Mouse (Mus musculus) bone marrow, adult 2 months (tissue): Measurements from ENCODE around the gene Polr2f. TPM values are rescaled to one million over a fixed set of nuclear protein-coding genes. Genes with fewer than 3 reads are reported as not detected.
A peak's percentile ranks its signal among the peaks of the same experiment; 100 is the strongest.

Experiments used
- H3K27ac ChIP-seq: fragments of 200-500 bp; 2 replicates; pipeline ENCODE4 v1.5.1; 2012; ENCODE audit warnings: low read depth, mild to moderate bottlenecking, control low read depth, inconsistent platforms, low read length; ENCODE audit not compliant: control insufficient read depth, poor library complexity, insufficient read depth
- H3K4me1 ChIP-seq: fragments of 200-500 bp; 2 replicates; pipeline ENCODE4 v1.6.1; 2011; ENCODE audit warnings: low read length; ENCODE audit not compliant: control insufficient read depth, insufficient read depth
- H3K4me3 ChIP-seq: fragments of 200-500 bp; replicated peaks from 2 replicates; pipeline ENCODE3; 2011; ENCODE audit warnings: mild to moderate bottlenecking, low read depth, low read length, control low read depth; ENCODE audit not compliant: control insufficient read depth
- CTCF ChIP-seq: fragments of 200-500 bp; IDR thresholded peaks from 2 replicates; pipeline ENCODE4 v1.5.1; 2011; ENCODE audit warnings: low read length, control low read depth; ENCODE audit not compliant: control insufficient read depth, insufficient read depth
- POLR2A ChIP-seq: fragments of 200-500 bp; IDR thresholded peaks from 2 replicates; pipeline ENCODE4 v1.6.1; 2011; ENCODE audit warnings: low read depth, mild to moderate bottlenecking, control low read depth, low read length, borderline replicate concordance; ENCODE audit not compliant: control insufficient read depth
- WGBS: fragments of 180-500 bp; shearing (Covaris S2); methylation state at CpG from one replicate; pipeline ENCODE4 v1.1.7; 2018; 5-methylcytosine and 5-hydroxymethylcytosine counted together
- polyA plus RNA-seq: library from polyadenylated mRNA; stranded (reverse); fragments of >200 nt; gene quantifications from 2 replicates; pipeline ENCODE4 v1.2.4, GENCODE M21; 2011; ENCODE audit warnings: low replicate concordance; ENCODE audit not compliant: missing spikeins, insufficient read depth, insufficient read length

The Polr2f gene
- polyA plus RNA-seq: 72.8 and 74.0 TPM in 2 replicates

DNA sequence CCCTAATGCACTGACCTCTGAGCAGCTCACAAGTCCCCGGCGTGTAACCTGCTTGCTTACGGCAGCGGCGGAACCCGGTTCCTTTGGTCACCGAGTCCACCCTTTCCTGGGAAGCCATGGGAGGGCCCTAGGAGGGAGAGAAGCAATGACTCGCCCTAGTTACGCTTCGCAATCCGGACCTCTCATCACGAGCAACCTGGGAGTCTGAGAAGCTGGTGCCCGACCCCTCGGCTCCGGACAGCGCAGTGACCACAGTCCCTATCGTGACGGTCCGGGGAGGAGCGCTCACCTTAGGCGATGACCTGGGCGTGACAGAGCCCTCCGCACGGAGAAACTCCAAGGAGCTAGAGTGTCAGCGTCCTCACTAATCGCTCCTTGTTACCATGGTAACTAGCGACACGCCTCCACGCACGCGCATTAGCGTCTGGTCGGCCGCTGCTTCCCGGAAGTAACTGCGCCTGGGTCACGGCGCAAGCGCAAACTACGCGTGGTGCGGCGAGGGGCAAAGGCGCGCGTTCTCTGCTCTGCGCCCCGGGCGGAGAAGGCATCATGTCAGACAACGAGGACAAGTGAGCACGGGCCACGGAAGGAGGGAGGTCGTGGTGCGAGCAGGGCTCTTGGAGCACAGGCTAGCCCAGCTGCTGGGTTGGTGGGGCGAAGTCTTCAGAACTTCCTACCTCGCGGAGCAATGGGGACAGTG is at the start of gene Polr2f, which contains the start of gene 1700088E04Rik:
TSS of gene Polr2f (plus strand) at position 144 of the 700 bp plus-strand sequence.
TSS of gene 1700088E04Rik (minus strand) at position 388 of the 700 bp plus-strand sequence.
- H3K4me3 ChIP-seq: peak within 1 kb of the TSS; percentile 92
- H3K27ac ChIP-seq: peak within 1 kb of the TSS; percentile 10; the same call in 1 of the 2 replicates
- H3K4me1 ChIP-seq: no peaks in the 10 kb centered on the region
- peak; percentile 81; the same call in 1 of the 2 replicates for TF ChIP-seq POLR2A
- 0 out of 2 replicates have a peak, but pooled peaks have one; percentile 16 for TF ChIP-seq CTCF
- under 1% methylated on average over 57 of the region's 57 CpGs for WGBS

DNA sequence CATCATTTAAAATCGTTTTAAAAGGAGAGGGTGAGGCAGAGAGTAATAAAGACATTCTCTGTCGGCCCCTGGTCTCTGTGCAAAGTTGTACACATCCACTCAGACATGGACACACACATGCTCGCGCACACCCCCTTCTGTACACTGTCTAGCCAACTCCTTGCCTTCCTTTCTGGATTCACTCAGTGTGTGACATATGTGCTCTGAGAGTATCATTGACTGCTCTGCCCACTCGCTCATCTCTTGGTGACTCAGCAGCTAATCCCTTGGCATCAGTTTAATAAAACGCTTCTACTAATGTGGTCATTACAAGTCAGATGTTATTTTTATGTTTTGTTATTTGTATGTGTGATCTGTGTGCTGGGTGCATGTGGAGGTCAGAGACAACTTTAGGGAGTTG is 48.5 kb upstream of the Polr2f start:
- TF ChIP-seq POLR2A: no peak
- no peak for TF ChIP-seq CTCF
- no peak overlapping the region for H3K27ac ChIP-seq
- WGBS: 87% methylated on average over 6 of the region's 6 CpGs
- no peaks in the 10 kb centered on the region for H3K4me1 ChIP-seq
- H3K4me3 ChIP-seq: no peak overlapping the region

DNA sequence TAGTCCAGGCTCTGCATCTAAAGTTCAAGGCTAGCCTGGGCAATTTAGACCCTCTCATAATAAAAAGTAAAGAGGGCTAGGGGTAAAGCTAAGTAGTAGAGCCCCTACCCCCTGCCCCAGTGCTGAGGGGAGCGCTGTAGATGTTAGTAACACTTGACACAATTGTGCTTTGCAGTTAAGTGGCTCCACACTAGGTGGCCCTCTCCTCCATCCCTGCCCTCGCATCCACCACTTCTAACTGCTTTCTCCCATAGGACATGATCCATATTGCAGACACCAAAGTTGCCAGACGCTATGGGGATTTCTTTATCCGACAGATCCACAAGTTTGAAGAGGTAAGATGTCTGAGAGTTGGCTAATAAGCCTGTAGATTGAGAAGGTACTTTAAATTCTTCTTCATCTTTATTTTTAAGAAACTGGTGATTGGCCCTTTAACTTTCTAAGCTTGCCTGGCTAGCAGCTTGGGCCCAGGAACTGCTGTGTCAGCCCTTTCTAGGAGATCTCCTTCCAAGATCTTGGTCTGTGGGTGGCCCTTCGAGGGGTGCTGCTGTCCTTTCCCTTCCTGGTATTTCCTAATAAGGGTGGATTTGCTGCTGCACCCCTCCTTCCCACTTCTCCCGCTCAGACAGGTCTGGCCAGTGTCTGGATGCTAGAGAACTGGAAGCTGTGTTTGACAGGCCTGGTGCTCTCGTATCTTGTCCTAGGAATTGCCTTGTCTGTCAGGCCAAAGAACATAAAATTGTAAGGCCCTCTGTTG is 47.5 kb upstream of the Polr2f start:
- no peak overlapping the region for H3K4me3 ChIP-seq
- H3K27ac ChIP-seq: no peak overlapping the region
- WGBS: 82% methylated on average over 7 of the region's 7 CpGs
- no peaks in the 10 kb centered on the region for H3K4me1 ChIP-seq
- TF ChIP-seq CTCF (no peak), POLR2A (no peak)

DNA sequence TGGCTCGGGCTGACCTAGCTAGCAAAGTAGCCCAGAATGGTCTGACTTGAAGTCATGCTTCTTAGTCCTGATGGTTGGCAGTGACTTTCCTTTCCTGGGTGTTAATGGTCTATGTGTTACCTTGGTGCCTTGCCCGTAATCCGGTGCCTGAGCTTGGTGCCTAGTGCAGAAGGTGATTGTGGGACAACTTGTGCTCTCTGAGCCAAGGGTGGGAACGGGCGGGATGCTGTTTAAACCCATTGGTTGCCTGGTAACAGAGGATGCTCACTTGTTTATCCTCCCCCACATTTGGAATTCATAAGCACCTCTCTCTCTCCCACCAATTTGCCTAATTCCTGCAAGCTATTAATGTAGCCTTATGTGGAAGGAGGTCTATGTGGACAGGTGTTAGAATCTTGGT is 45.3 kb upstream of the Polr2f start:
- WGBS: 84% methylated on average over 5 of the region's 5 CpGs
- no peaks in the 10 kb centered on the region for H3K4me1 ChIP-seq
- H3K4me3 ChIP-seq: no peak overlapping the region
- H3K27ac ChIP-seq: no peak overlapping the region
- no peak for TF ChIP-seq CTCF
- no peak for TF ChIP-seq POLR2A

DNA sequence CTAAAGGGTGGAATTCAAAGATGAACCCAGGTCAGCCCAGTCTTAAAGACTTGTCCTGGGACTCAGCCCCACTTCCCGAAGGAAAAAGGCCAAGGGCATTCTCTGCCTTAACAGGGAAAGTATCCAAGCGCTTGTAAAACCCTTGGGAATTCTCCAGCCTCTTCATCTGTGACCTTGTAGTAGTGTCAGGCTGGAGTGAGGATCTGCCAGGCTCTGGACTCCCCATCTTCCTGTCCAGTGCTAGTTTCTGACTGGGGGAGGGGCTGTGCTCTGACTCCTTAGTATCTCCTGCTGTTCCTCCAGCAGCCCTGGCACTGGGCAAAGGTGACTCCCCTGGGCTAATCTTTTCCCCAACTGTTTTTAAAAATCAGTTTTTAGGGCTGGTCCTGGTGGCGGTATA is 44.3 kb upstream of the Polr2f start:
- WGBS: 88% methylated on average over 3 of the region's 3 CpGs
- Histone ChIP-seq H3K4me1 (no peaks in the 10 kb centered on the region), H3K4me3 (no peak overlapping the region), H3K27ac (no peak overlapping the region)
- TF ChIP-seq POLR2A (no peak), CTCF (no peak)

DNA sequence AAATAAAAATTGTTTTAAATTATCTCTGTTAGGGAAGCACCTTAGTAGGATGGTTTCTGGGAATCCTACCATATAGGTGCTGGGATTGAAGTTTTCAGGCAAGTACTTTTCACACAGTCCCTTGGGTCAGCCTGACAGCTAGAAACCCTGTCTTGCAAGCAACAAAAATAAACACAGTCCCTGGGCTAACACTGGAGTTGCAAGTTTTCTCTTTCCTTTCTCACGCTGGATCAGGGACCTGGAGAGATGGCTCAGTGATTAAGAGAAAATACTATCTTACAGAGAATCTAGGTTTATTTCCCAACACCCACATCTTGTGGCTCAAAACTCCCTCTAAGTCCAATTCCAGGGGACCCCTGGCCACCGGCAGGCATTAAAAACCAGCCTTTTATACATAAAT is 43.7 kb upstream of the Polr2f start:
- Histone ChIP-seq H3K27ac (no peak overlapping the region), H3K4me1 (no peaks in the 10 kb centered on the region), H3K4me3 (no peak overlapping the region)
- 65% methylated on average over 2 of the region's 2 CpGs for WGBS
- no peak for TF ChIP-seq CTCF
- TF ChIP-seq POLR2A: no peak

DNA sequence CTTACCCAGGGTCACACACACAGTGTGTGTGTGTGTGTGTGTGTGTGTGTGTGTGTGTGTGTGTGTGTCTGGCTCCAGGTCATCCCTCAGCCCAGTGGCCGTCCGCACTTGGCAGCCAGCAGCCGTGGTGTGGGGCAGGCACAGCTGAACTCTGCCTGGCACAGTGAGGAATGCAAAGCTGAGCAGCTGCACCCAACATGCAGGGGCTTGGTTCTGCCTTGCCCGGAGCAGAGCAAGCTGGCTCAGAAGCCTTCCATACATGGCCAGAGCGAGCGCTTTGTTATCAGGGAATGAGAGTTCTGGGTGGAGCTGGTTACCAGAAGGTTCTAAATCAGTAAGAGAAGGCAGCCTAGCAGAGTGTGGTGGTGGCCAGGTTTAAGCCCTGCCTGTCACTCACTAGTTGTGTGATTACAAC is 43.2 kb upstream of the Polr2f start:
- Histone ChIP-seq H3K4me1 (no peaks in the 10 kb centered on the region), H3K27ac (no peak overlapping the region), H3K4me3 (no peak overlapping the region)
- 70% methylated on average over 6 of the region's 6 CpGs for WGBS
- TF ChIP-seq CTCF (no peak), POLR2A (no peak)

DNA sequence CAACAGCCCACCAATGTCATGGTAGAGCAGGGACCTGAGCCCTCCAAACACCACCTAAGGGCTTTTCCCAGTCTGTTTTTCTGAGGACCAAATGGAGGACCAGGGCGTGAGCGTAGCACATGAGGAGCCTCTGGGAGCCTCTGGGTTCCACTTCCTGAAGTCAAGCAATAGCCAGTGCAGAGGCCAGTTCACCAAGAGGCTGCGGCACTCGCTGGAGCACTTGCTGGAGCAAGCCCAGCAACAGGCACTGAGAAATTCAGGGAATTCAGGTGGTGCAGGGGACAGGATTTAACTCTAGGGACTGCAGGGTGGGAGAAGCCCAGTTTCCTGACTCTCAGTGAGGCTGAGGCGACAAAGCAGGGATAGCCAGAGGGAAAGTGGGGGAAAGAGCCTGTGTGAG is 42.6 kb upstream of the Polr2f start:
- Histone ChIP-seq H3K4me1 (no peaks in the 10 kb centered on the region), H3K27ac (no peak overlapping the region), H3K4me3 (no peak overlapping the region)
- TF ChIP-seq POLR2A (no peak), CTCF (no peak)
- 82% methylated on average over 5 of the region's 5 CpGs for WGBS
